Mouse (Mus musculus): ENCODE results near the gene Cacna2d4.

GRCm38 (mm10) chr6:119218591-119218990 lies 17.7 kb upstream of the Cacna2d4 start:
- TF ChIP-seq CTCF (IDR thresholded peaks at IDR 0.05; ENCODE audit: low read depth, low read length) (no peak), POLR2A (IDR thresholded peaks at IDR 0.05; ENCODE audit: borderline replicate concordance, low read depth, low read length) (no peak)
